Mouse (Mus musculus) layer of hippocampus, adult 18-20 months (tissue): ENCODE results near the gene Klhl36. TPM values are rescaled to one million over a fixed set of nuclear protein-coding genes. Genes with fewer than 3 reads are reported as not detected.

Experiments
- DNase-seq, 2 experiments: peaks; one replicate each; pipeline ENCODE4 v3.0.0; 2022; ENCODE audit warnings: low spot score in 2 of 2
- total RNA-seq, 2 experiments: library from RNA; stranded (reverse); gene quantifications; 2 replicates each; pipeline ENCODE4 v1.2.3; 2021

Klhl36 gene
- total RNA-seq, 2 experiments from 2014 or later, result 8.1 to 8.6 TPM

DNA sequence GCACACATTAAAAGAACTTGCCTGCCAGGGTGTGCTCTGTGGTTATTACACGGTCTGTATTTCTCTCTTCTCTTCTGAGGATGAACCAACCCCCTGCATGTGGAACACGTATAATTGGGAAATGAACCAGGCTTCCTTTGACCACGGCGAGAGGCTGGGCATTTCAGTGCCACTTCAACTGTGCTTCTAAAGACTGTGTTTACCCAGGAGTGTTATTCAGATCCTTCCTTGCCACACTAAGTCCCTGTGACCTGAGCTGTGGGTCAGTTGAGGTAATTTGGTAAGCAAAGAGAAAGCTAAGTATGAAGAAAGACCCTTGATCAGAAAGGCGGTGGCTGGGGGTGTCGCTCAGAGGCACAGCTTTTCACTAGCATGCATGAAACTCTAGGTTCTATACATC lies 19.2 kb downstream of the Klhl36 start:
- DNase-seq, result no peak

DNA sequence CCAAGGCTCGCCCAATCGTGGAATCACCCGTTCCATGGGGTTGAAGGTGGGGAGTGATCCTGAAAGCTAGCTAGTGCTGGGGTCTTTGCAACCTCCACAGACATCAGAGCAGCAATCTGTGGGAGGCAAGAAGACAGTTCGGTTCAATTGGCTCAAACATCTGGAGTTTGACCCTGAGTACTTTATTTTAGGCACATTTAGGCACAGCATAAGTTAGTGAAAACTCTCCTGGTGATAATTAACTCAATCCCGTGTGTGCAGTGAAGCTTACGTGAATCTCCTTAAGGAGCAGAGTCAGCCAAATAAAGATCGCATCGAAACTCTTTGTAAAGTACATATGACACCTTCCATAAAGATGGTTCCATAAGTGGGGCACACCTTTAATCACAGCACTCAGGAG lies 19.9 kb downstream of the Klhl36 start:
- DNase-seq, result no peak

DNA sequence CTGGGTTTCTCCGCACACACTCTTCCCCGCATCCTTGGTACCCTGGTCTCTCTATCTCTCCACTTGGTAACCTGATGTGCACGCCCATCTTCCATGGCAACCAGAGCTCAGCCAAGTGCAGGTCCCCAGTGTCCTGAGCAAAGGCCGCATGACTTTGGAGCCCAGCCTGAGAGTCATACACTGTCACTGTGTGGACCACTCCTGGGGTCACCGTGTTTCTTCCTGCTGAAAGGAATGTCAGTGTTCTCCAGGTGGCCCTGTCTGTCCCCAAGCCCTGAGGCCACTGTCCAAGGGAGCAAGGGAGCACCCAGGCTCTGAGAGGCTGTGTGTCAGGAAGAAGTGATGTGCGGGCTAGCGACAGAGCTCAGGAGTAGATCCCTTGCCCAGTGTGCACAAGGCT lies 21.2 kb downstream of the Klhl36 start:
- DNase-seq, result no peak

DNA sequence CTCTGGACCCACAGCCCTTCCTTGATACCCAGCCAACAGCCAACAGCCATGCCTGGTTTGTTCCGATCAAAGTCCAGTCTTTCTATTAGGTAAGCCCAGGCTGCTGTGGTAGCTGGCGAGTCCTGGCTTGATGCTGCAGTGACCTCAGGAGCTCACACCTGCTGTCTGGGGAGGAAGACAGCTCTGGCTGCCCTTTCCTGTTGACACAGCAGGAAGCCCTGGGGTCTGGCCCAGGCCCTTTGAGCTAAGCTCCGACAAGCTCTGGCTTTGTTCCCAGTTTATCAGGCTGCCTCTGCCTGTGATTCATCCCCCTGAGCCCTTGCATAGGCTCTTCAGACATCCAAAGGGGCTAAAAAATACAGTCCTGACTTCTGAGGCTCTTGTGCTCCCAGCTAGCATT lies 23.5 kb downstream of the Klhl36 start:
- no peak for DNase-seq

DNA sequence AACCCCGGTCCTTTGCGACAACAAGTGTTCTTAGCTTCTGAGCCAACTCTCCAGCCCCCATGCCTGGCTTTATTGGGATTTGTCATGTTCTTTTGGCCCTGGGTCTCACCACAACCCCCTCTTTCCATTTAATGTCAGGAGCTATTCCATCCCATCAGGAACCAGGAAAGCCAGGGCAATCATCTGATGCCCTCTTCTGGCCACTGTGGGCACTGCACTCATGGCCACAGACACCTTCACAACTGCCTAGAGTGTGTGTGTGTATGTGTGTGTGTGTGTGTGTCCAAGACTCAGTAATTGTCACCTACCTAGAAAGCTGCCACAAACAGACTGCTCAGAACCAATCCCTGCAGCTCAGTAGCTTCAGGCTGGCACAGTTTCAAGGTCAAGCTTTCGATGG lies 25.1 kb downstream of the Klhl36 start:
- DNase-seq, result peak in 1 of 2 experiments; percentile 25

DNA sequence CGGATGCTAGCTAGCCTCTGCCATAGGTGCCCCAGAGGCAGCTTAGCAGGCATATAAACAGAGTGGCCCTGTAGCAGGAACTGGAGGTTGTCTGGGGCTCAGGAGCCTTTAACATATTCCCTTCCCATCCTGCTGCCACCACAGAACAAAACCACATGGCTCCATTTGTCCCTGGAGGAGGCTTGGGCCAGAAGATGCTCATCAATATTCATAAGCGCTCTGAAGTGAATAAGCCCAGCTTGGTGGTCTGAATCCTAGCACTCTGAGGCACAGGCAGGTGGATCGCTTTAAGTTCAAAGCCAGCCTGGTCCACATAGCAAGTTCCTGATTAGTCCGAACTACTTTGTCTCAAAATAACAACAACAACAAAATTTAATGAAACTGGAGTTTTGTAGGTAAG lies 25.9 kb downstream of the Klhl36 start:
- DNase-seq, result no peak

DNA sequence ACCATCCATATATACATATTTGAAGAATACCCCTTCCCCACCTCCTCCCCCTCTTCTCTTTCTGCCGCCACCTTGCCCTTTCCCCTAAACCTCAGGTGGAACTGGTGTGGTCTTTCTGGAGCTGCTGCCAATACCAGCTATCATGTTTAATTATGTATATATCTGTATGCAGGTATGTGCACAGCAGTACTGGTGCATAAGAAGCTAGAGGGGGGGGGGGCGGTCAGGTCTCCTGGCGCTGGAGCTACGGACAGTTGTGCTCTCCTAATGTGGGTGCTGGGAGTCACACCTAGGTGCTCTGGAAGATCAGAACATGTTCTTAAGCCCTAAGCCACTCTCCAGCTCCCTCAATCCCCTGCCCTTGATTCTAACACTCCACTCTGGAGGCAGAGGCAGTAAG lies 35.0 kb downstream of the Klhl36 start:
- DNase-seq, result no peak

DNA sequence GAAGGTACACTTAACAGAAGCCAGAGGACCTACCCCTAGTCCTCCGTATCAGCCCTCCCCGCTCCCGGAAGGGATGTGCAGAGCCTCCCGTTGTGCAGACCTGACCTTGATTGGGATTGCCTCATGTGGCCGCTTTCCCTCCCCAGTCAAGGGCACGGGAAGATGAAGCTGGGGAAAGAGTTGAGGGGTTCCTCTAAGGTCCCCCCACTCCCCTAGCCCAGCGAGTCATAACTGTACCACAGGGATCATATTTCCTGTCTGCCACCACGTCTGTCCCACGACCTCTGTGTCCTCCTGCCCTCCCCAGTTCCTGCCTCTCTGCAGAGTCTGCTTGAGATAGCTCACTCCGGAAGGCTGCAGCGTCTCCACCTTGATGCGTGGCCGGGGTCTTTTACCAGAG lies 35.9 kb downstream of the Klhl36 start:
- DNase-seq, result no peak

DNA sequence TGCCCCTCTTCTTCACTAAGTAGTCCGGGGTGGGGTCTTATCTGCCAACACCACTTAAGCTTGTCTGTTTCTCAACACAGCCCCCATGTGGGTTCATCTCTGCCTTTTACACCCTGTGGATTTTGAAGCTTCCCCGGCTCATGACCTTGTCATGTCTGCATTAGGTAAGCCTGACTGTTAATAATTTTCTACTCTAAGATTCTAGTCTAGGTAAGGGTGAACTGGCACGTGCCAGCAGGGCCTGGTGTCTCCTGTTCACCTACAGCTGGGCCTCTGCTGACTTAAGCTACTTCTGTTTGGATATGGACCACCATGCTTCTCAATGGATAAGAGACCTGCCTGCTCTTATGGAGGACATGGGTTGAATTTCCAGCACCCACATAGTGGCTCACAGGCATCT lies 39.3 kb downstream of the Klhl36 start:
- DNase-seq, result no peak

DNA sequence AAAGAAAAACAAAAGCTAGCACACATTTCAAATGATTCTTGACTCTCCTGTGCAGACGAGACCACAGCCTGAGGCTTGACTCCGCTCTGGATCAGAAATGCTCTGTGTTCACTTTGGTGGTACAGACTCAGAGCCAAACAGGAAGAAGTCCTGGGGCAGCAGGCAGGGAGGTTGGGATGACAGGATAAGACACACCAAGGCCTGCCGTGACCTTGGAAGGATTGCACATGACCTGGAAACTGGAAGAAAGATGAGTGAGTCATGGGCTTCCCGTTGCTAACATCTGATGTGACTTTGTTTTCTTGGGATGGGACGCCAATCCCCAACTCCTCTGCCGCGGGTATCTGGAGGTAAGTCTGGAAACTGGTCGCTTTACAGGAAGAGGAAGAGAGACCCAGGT lies 39.9 kb downstream of the Klhl36 start:
- DNase-seq, result no peak

DNA sequence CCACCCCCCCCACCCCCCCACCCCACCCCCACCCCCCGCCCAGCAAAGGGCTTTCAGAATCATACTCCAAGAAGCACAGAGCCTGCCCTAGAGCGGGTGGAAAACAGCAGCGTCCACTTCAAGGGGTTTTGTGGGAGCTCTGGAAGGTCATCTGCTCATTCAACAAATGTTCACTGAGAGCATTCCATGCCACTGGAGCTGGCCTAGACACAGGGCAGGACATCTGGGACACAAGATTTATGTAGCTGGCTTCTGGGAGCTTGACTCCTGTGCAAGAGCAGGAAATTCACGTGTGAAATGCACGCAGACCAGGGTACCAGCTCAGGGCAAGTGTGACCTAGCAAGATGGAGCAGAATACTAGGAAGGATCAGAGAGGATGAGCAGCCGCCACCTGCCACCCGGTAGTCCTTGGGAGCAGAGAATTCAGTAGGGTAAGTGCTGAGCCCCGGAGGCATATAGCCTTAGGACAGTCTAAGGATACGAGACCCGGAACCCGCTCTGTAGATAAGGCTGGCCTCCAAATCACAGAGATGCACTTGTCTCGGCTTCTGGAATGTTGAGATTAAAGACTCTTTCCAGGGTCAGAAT lies 42.4 kb downstream of the Klhl36 start:
- DNase-seq, result no peak

DNA sequence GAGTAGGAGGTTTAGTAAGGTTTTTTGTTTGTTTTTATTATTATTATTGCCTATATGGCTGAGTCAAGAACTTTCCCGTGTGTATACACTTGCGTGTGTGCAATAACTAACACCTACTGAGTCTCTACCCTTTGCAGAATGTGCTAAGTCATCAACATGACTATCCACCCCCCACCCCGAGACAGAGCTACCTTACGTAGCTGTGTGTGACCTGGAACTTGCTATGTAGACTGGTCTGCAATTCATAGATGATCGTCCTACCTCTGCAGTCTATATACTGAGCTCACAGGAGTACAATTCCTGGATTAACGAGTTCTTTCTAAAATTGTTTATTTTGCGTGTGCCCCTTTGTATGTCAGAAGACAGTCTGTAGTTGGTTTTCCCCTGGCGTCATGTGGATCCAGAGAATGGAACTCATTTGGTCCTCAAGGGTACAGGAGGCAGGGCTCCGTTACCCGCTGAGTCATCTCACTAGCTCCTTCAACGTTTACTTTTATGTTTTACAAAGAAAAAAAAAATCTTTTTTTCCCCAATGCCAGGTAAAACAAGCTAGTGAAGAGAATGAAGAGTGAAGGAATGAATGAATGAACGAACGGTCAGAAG lies 48.0 kb downstream of the Klhl36 start, which contains the start of gene Usp10:
Usp10 (plus strand) TSS at position 417 of the 603 bp plus-strand sequence.
- no peak for DNase-seq

DNA sequence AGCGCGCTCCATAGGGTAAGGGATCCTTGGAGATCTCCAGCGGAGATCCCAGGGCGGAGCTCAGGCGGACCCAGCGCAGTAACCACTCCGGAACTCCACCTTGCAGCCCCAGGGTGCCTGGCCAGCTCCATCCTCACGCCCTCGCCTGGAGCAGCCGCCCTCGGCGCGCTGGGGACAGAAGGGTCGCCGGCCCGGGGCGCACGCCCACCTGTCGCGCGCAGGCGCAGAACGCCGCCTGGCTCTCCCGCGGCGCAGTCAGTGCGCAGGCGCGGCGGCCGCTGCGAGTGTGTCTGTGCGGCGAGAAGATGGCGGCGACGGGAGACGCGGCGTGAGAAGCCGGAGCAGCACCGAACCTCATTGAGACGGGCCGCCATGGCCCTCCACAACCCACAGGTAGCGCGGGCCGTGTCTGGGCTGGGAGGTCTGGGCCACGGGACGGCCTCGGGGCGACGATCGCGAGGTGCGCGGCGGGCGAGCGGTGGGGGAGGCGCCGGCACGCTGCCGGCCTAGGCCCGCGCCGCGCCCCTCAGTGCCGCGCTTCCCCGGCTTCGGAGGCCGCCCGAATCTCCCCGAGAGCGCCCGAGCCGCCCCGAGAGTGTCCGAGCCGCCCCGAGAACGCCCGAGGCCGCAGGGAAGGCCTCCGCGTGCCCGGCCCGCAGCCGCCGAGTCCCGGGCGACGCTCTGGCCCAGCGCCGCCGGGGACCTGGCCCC lies 48.6 kb downstream of the Klhl36 start, which contains the start of gene Gm20388:
Gm20388 (plus strand) TSS at position 295 of the 711 bp plus-strand sequence.
- peak; percentile 86 to 94 for DNase-seq

DNA sequence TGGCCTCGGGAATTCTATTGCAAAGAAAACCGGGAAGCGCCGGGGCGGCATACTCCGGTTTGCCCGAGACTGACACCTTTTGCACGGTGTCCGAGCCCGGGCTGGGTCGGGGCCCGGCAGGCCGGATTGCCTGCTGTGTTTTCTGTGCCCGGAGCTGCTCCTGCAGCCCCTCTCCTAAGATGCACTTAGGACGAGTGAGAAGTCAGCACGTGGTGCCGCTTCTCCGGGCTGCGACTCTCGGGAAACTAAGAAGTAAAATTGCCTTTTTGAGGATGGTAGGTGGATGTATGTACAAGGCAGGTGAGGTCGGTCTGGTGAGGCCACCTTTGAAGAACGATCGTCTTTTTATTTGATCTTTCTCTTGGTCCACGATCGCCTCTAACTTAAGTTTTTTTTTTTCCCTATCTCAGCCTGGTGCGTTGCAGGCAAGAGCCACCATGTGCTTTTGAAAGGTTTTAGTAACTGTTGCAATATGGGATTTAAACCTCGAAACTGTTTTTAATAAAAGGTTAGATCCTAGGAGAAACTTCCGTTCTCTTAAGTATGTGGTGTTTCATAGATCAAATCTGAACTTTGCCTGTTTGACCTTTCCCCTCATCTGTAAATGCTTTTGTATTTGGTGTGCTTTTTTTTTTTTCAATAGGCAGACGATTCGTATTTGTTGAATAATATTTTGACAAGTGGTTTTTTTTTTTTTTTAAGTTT lies 49.3 kb downstream of the Klhl36 start:
- DNase-seq, result no peak

DNA sequence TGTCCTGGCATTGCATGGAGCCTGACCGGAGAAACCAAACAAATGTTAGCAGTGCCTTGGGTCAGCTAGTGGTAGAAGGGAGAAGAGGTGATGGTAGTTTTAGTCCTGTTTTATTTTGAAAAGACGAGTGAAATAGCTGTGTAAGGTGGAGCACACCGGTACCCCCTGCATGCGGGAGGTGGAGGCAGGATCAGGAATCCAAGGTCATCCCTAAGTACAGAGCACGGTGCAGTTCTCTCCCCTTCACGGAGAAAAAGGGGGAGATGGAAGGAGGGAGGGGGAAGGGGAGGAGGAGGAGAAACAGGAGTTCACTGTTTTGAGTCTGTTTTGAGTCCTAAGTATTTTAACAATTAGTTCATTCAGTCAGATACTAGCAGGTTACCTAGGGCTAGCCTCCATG lies 50.6 kb downstream of the Klhl36 start:
- DNase-seq, result no peak

DNA sequence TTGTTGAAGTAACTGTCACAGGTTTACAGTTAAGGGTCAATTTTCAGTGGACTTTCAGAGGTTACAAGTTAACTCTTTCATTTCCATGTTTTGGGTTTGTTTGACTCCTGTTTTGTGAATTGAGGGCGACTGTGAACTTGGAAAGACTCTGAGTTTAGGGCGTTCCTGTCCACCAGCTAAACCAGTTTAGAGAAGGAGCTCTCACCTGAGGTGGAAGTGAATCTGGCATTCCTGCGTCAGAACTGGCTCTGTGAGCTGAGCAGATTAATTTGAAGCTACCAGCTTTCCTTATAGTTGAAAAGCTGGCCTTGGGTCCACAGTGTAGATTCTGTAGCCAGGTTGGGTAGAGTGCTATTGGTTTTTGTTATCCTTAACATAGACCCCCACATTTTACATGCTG lies 51.1 kb downstream of the Klhl36 start:
- no peak for DNase-seq

DNA sequence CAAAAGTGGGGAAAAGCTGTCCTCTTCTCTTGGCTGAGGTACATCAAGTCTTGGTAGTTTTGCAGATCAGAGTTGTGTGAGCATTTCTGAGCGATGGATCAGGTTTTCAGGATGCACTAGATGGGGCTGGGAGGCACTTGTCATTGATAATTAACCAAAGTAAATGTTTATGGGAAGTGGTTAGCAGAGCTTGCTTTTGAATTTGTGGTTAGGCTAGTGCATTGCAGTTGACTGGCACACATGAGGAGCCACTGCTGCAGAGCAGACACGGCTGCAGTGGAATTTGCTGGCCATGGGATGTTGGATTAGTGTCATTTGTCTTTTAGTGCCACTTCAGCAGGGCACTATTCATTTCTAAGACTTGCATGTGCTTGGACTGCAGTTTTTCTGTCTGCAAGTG lies 52.1 kb downstream of the Klhl36 start:
- no peak for DNase-seq

DNA sequence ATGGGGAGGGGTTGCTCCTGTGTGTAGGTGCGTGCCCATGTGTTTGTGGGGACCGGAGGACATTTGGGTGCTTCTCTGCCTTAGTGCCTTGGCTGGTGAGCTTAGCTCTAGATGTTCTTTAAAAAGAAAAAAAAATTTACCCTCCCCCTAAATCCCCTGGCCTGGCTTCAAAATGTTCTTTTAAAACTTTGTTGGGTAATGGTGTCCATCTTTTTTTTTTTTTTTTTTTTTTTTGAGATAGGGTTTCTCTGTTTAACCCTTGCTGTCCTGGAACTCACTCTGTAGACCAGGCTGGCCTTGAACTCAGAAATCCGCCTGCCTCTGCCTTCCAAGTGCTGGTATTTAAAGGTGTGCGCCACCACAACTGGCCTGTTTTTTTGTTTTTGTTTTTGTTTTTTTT lies 53.2 kb downstream of the Klhl36 start:
- no peak for DNase-seq

DNA sequence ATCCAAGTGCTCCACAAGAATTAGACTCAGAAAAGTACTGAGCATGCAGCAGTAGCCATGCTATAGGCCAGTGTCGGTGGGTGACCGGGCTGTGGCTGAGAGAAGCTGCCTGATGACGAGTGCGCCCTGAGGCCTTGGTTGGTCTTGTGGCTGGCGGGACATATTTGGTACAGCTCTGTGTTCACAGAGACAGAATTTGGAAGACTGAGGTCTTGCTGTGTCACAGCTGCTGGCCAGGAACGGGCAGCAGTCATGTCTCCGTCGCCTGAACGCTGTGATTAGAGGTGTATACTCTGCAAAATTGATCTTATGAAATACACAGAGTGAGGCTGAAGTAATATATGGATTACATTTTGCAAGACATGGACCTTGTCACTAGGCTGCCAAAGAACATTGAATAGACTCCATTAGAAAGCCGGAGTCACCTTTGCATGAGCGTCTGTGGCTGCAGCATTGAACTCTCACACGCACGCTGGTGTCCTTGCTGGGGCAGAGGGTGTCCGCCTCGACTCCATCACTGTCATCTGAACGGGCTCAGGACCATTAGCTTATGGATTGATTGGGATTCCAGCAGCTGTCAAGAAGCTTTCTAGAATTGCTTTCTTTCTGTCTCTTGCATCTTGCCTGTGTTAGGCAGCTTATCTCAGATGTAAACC lies 54.3 kb downstream of the Klhl36 start:
- no peak for DNase-seq

DNA sequence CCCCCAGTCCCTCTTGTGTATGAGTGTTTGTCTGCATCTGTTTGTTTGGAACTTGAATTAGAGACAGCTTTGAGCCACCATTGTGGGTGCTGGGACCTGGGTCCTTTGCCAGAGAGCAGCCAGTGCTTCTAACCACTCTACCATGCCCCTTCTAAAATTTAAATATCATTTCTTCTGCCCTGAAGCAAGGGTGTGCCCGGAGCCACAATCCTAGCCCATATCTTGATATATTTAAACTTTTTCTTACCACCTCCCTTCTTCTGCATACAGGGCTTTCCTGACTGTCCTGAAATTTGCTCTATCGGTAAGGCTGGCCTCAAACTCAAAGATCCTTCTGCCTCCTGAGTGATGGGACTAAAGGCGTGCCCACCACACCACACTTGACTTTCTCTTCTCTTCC lies 55.3 kb downstream of the Klhl36 start:
- no peak for DNase-seq

DNA sequence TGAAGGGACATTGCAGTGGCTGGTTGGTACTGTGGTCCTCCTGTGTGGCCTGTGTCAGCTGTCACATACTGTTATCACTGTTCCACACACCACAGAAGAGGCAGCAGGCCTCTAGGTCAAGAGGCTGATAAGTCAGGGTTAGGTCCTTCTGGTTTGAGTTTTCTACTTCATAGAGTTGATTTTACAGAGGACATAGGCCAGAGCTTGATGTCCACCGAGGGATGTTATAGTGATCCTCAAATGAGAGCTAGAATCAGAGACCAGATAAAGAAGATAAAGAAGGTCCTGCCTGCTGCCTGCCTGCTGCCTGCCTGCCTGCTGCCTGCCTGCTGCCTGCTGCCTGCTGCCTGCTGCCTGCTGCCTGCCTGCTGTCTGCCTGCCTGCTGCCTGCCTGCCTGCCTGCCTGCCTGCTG lies 56.1 kb downstream of the Klhl36 start:
- DNase-seq, result no peak

DNA sequence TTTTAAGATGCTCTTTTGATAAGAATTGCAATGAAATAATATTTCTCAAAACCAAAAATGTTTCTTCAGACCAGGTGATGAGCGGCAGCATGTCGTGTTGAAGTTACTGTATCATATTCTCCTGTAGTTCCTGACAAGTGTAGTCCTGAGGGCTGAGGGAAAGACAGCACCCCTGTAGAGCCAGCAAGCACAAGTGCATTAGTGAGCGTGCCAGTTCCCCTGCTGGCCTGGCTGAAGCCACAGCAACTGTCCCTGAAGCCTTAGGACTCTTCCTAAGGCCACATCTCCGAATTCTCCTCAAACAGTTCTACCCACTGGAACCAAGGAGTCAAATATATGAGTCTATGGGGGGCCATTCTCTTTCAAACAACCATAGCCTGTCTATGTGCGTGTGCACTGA lies 61.2 kb downstream of the Klhl36 start:
- DNase-seq, result no peak
